Mouse (Mus musculus): ENCODE measurements around the gene Psmg4. TPM values are rescaled to one million over a fixed set of nuclear protein-coding genes. Genes with fewer than 3 reads are reported as not detected.

The Psmg4 gene
- polyA plus RNA-seq, 1 experiment, result 25.2 TPM

DNA sequence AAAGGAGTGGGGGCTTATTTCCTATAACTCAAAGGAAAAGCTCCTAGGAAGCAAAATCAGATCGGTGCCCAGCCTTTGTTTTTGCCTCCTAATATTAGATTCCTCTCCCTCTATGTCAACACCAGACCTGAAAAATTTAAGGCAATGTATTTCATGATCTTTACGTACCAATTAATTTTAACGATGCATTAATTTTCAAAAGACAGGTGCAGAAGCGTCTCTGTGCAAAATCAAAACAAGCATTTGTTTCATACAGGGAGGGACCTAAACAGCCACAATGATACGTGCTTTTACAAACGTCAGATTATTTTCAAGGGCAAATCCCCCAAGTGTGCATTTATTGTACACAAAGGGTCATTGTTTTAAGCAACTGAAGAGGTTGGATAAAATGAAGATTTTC, 29.9 kb upstream of the Psmg4 start:
- Histone ChIP-seq H3K4me3 (ENCODE audit: insufficient read depth, low read depth, low read length) (no peak overlapping the region), H3K27ac (replicated peaks; ENCODE audit: low read depth, low read length) (no peak overlapping the region)

GRCm38 (mm10) chr13:34133326-34134071, 29.3 kb upstream of the Psmg4 start:
- Histone ChIP-seq H3K4me1 (ENCODE audit: control insufficient read depth, insufficient read depth, insufficient read length, low read length) (peaks cover 13% of the 10 kb centered on the region), H3K4me3 (ENCODE audit: insufficient read depth, low read depth, low read length) (no peak overlapping the region), H3K27ac (replicated peaks; ENCODE audit: low read depth, low read length) (no peak overlapping the region)

More for the DNA sequence above, 29.9 kb upstream of the Psmg4 start:
- H3K4me1 ChIP-seq (ENCODE audit: control insufficient read depth, insufficient read depth, insufficient read length, low read length), result peaks cover 13% of the 10 kb centered on the region

GRCm38 (mm10) chr13:34134276-34134675, 28.5 kb upstream of the Psmg4 start:
- Histone ChIP-seq H3K4me3 (ENCODE audit: insufficient read depth, low read depth, low read length) (no peak overlapping the region), H3K4me1 (ENCODE audit: control insufficient read depth, insufficient read depth, insufficient read length, low read length) (peaks cover 13% of the 10 kb centered on the region), H3K27ac (replicated peaks; ENCODE audit: low read depth, low read length) (no peak overlapping the region)

GRCm38 (mm10) chr13:34136605-34137004, 26.2 kb upstream of the Psmg4 start:
- no peak overlapping the region for H3K4me3 ChIP-seq (ENCODE audit: insufficient read depth, low read depth, low read length)
- H3K27ac ChIP-seq (replicated peaks; ENCODE audit: low read depth, low read length), result no peak overlapping the region
- peaks cover 6% of the 10 kb centered on the region for H3K4me1 ChIP-seq (ENCODE audit: control insufficient read depth, insufficient read depth, insufficient read length, low read length)

GRCm38 (mm10) chr13:34143389-34143788, 19.4 kb upstream of the Psmg4 start:
- no peaks in the 10 kb centered on the region for H3K4me1 ChIP-seq (ENCODE audit: control insufficient read depth, insufficient read depth, insufficient read length, low read length)
- no peak overlapping the region for H3K4me3 ChIP-seq (ENCODE audit: insufficient read depth, low read depth, low read length)
- no peak overlapping the region for H3K27ac ChIP-seq (replicated peaks; ENCODE audit: low read depth, low read length)

DNA sequence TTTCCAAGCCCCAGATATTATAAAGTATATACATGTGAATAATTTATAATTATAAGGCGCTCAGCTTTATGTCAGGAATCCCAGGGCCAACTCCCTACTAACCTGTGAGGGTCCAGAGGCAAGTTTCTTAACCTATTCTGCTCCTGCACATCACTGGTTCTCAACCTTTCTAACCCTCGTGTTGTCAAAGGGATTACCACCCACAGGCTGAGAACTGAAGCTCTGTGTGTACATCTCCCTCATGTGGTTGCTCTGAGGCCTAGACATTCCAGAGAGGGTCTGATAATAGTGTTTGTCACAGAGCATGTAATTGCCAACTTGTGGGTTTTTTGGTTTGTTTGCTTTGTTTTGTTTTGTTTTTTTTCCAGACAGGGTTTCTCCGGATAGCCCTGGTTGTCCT, 15.8 kb upstream of the Psmg4 start:
- H3K27ac ChIP-seq (replicated peaks; ENCODE audit: low read depth, low read length), result no peak overlapping the region
- no peak overlapping the region for H3K4me3 ChIP-seq (ENCODE audit: insufficient read depth, low read depth, low read length)
- H3K4me1 ChIP-seq (ENCODE audit: control insufficient read depth, insufficient read depth, insufficient read length, low read length), result no peaks in the 10 kb centered on the region

- Histone ChIP-seq H3K4me1 (ENCODE audit: control insufficient read depth, insufficient read depth, insufficient read length, low read length) (no peaks in the 10 kb centered on the region), H3K27ac (replicated peaks; ENCODE audit: low read depth, low read length) (no peak overlapping the region), H3K4me3 (ENCODE audit: insufficient read depth, low read depth, low read length) (no peak overlapping the region)
These were observed 14.6 kb upstream of the Psmg4 start for GRCm38 (mm10) chr13:34148181-34148580.

- Histone ChIP-seq H3K4me1 (ENCODE audit: control insufficient read depth, insufficient read depth, insufficient read length, low read length) (no peaks in the 10 kb centered on the region), H3K27ac (replicated peaks; ENCODE audit: low read depth, low read length) (no peak overlapping the region), H3K4me3 (ENCODE audit: insufficient read depth, low read depth, low read length) (peak overlapping the region; percentile 55)
These were observed 13.9 kb upstream of the Psmg4 start for GRCm38 (mm10) chr13:34148767-34149392.

DNA sequence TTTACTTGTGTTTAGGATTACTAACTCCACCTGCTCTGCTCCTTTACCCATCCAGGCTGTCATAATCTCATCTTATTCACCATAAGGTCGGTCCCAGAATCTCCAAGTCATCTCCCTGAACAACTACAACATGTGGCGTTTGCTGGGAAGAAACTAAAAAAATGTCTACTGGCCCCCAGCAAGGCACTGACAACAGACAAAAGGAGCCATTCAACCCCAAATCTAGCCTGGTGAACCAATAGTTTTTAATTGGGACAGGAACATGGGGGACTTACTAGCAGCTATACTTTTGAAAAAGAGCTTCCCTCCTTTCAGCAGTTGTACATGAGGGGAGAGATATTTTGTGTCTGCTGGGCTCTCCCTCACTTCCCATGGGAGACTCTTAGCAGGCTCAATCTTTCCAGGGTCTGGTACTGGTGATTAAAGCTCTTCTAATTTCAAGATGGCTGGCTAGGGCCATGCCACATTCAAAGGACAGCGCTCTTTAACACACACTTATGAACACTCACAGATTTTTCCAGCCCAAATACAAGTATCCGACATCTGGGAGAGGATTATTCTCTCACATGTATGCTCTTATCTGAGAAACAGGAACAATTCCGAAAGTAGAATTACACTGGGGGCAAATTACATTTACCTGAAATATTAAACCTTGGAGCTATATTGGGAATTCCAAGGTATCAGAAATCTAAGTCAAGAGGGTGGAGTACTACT, 13.1 kb upstream of the Psmg4 start:
- Histone ChIP-seq H3K27ac (replicated peaks; ENCODE audit: low read depth, low read length) (no peak overlapping the region), H3K4me3 (ENCODE audit: insufficient read depth, low read depth, low read length) (no peak overlapping the region), H3K4me1 (ENCODE audit: control insufficient read depth, insufficient read depth, insufficient read length, low read length) (no peaks in the 10 kb centered on the region)

DNA sequence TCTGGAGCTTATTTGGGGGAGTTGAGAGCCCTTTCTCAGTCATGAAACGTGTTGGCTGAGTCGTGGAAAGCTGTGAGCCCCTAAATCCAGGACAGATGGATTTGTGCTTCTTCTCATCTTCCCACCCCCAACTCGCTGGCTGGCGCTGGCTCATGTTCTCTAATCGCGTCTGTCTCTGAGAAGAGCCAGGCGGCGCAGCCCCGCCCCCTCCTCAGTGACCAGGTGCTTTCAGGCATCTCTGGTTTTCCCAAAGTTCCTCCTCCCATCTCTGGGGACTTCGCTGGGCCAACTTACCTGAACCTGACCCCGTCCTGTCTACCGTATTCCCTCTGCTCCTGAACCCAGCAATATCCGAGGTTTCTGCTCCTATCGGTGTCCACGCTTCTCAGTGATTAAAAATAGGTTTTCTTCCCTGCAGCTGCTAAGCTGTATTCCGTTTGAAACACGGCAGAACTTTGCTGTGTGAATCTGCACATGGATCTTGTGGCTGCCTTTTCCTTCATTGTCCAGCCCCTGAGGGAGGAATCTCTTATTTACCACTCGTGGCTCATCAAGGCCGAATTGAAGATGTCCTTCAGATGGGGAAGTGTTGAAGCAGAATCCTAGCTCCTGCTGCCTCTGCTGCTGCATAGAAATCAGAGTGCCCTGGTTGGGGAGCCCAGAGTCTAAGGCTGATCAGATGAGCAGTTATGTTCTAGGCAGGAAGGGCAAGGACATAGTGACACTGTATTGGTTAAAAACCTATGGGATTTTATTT, 12.3 kb upstream of the Psmg4 start:
- Histone ChIP-seq H3K4me1 (ENCODE audit: control insufficient read depth, insufficient read depth, insufficient read length, low read length) (no peaks in the 10 kb centered on the region), H3K27ac (replicated peaks; ENCODE audit: low read depth, low read length) (no peak overlapping the region), H3K4me3 (ENCODE audit: insufficient read depth, low read depth, low read length) (no peak overlapping the region)

DNA sequence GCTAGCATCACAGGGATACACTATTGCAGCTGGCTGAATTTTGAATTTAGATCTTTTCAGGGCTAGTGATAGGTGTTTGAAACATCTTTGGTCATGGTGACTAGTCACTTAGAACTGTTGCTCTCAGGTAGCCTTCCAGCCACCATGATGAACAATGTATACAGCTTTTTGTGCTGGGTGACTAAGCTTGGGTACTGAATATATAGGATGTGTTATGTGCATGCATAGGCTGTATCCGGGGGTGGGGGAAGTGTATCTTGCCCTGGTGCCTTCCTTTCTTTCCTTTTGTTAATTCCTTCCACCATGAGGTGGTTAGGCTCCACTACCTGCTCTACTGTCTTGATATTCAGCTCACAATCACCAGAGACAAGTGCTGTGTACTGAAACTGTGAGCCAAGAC, 11.3 kb upstream of the Psmg4 start:
- Histone ChIP-seq H3K4me1 (ENCODE audit: control insufficient read depth, insufficient read depth, insufficient read length, low read length) (no peaks in the 10 kb centered on the region), H3K4me3 (ENCODE audit: insufficient read depth, low read depth, low read length) (no peak overlapping the region)

GRCm38 (mm10) chr13:34152695-34153094, 10.1 kb upstream of the Psmg4 start:
- no peaks in the 10 kb centered on the region for H3K4me1 ChIP-seq (ENCODE audit: control insufficient read depth, insufficient read depth, insufficient read length, low read length)
- no peak overlapping the region for H3K4me3 ChIP-seq (ENCODE audit: insufficient read depth, low read depth, low read length)
- H3K27ac ChIP-seq (replicated peaks; ENCODE audit: low read depth, low read length), result no peak overlapping the region

More for the DNA sequence above, 11.3 kb upstream of the Psmg4 start:
- no peak overlapping the region for H3K27ac ChIP-seq (replicated peaks; ENCODE audit: low read depth, low read length)

GRCm38 (mm10) chr13:34153254-34154011, 9.3 kb upstream of the Psmg4 start:
- Histone ChIP-seq H3K4me1 (ENCODE audit: control insufficient read depth, insufficient read depth, insufficient read length, low read length) (no peaks in the 10 kb centered on the region), H3K27ac (replicated peaks; ENCODE audit: low read depth, low read length) (no peak overlapping the region), H3K4me3 (ENCODE audit: insufficient read depth, low read depth, low read length) (no peak overlapping the region)

GRCm38 (mm10) chr13:34154217-34154930, 8.4 kb upstream of the Psmg4 start:
- Histone ChIP-seq H3K4me3 (ENCODE audit: insufficient read depth, low read depth, low read length) (peak overlapping the region; percentile 26; the same call in 1 of the 2 replicates), H3K27ac (replicated peaks; ENCODE audit: low read depth, low read length) (no peak overlapping the region), H3K4me1 (ENCODE audit: control insufficient read depth, insufficient read depth, insufficient read length, low read length) (no peaks in the 10 kb centered on the region)

All from brown adipose tissue, adult 24 weeks (tissue).